Mouse (Mus musculus): ENCODE results near the gene Adam15.

DNA sequence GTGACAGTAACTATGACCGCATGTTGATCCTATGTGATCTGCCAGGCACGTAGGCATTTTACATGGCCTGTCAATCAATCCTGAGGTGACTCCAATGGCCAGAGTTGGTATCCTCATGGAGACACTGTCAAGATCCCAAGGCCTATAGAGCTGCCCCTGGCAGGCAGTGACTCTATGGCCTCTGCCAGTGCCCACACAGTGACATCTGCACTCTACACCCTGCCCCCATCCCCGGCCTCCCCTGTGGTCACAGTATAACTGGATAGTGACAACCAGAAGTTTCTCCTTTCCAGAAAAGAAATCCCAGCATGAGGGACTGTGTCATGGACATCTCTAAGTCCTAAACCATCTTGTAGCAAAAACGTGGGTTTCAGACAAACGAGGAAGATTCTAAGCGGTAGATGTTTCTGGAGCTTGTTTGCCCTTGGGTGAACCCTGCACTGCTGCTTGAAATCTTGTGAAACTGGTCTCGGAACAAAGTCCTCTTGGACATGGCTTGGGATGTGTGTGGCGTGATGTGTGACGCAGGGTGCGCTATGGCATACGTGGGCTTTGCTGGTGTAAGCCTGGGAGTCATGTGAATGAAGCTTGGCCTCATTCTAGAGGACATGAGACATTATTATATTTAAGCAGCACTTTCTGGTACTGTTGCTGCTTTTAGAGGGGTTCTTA, 56.4 kb downstream of the Adam15 start:
- no peak for TF ChIP-seq CTCF (IDR thresholded peaks at IDR 0.05; ENCODE audit: low read depth)
- TF ChIP-seq EP300 (IDR thresholded peaks at IDR 0.05; ENCODE audit: low read depth) = no peak
